Mouse (Mus musculus) C2C12 (cell line): ENCODE measurements around the gene 1700028P14Rik. TPM values are rescaled to one million over a fixed set of nuclear protein-coding genes. Genes with fewer than 3 reads are reported as not detected.
"Not testable (repeated sequence)": the region's sequence is repeated elsewhere in the genome, so short reads cannot be mapped to it uniquely, and the experiment has no call there.

Experiments used
- H3K27me3 ChIP-seq: one replicate; pipeline ENCODE4 v1.6.1; 2011; ENCODE audit not compliant: control insufficient read depth, insufficient read depth, insufficient read length
- H3K36me3 ChIP-seq: one replicate; pipeline ENCODE4 v1.6.1; 2011; ENCODE audit not compliant: control insufficient read depth, insufficient read depth
- H3K4me3 ChIP-seq: one replicate; pipeline ENCODE4 v1.5.1; 2011; ENCODE audit warnings: mild to moderate bottlenecking, control low read depth; ENCODE audit not compliant: poor library complexity, insufficient read depth, severe bottlenecking
- H3K79me2 ChIP-seq: one replicate; pipeline ENCODE4 v1.6.1; 2011; ENCODE audit not compliant: control insufficient read depth, insufficient read depth
- H3K79me3 ChIP-seq: one replicate; pipeline ENCODE4 v1.6.1; 2011; ENCODE audit warnings: low read depth, control low read depth
- H3ac ChIP-seq: one replicate; pipeline ENCODE3; 2011; ENCODE audit warnings: low read depth; ENCODE audit not compliant: control insufficient read depth, insufficient read length
- CEBPB ChIP-seq: IDR thresholded peaks from one replicate; pipeline ENCODE4 v1.6.1; 2011; ENCODE audit warnings: low read depth, mild to moderate bottlenecking, control low read depth, moderate library complexity
- CTCF ChIP-seq: IDR thresholded peaks from one replicate; pipeline ENCODE4 v1.5.1; 2011; ENCODE audit not compliant: control insufficient read depth, insufficient read depth, insufficient read length
- FOSL1 ChIP-seq: IDR thresholded peaks from one replicate; pipeline ENCODE4 v1.8.0; 2011; ENCODE audit warnings: mild to moderate bottlenecking, low read length; ENCODE audit not compliant: poor library complexity, insufficient read depth, severe bottlenecking
- MAX ChIP-seq: IDR thresholded peaks from one replicate; pipeline ENCODE4 v1.6.1; 2011; ENCODE audit warnings: mild to moderate bottlenecking, control low read depth
- MYOD1 ChIP-seq: IDR thresholded peaks from one replicate; pipeline ENCODE4 v1.6.1; 2011; ENCODE audit warnings: low read depth; ENCODE audit not compliant: control insufficient read depth, insufficient read length
- MYOG ChIP-seq: IDR thresholded peaks from one replicate; pipeline ENCODE4 v1.6.1; 2011; ENCODE audit not compliant: control insufficient read depth, insufficient read length; ENCODE audit errors: extremely low read depth
- USF1 ChIP-seq: IDR thresholded peaks from one replicate; pipeline ENCODE4 v1.6.1; 2011; ENCODE audit warnings: low read depth, mild to moderate bottlenecking, control low read depth, moderate library complexity
- polyA plus RNA-seq: library from polyadenylated mRNA; unstranded; fragments of >200 nt; fragmentation: generic; extraction: Trizol; gene quantifications from one replicate; pipeline ENCODE4 v1.2.1, GENCODE M21; 2012; ENCODE audit warnings: missing spikeins

1700028P14Rik gene
- polyA plus RNA-seq, 1 experiment = not detected

- peaks cover 33% of the 10 kb centered on the region for H3K79me3 ChIP-seq
Observed at GRCm38 (mm10) chr19:23687296-23688021, 34.8 kb upstream of the 1700028P14Rik start, which contains the start of gene Ptar1. Ptar1 (plus strand) TSS chr19:23687429.

GRCm38 (mm10) chr19:23686962-23687295, 34.3 kb upstream of the 1700028P14Rik start:
- TF ChIP-seq CTCF (no peak), MYOD1 (no peak), CEBPB (no peak), MYOG (no peak), FOSL1 (no peak)

More at GRCm38 (mm10) chr19:23687296-23688021, 34.8 kb upstream of the 1700028P14Rik start, which contains the start of gene Ptar1:
- peak within 1 kb of the TSS; percentile 91 for H3ac ChIP-seq
- no peaks in the 10 kb centered on the region for H3K27me3 ChIP-seq
- H3K79me2 ChIP-seq = peaks cover 52% of the 10 kb centered on the region
- TF ChIP-seq MYOD1 = no peak
- TF ChIP-seq MAX = peak; percentile 20
- peak within 1 kb of the TSS; percentile 69 for H3K4me3 ChIP-seq
- no peaks in the 10 kb centered on the region for H3K36me3 ChIP-seq

GRCm38 (mm10) chr19:23675656-23676055, 23.0 kb upstream of the 1700028P14Rik start:
- H3K4me3 ChIP-seq, H3ac ChIP-seq, H3K79me3 ChIP-seq, H3K27me3 ChIP-seq, H3K79me2 ChIP-seq, H3K36me3 ChIP-seq: not testable (repeated sequence)

More at GRCm38 (mm10) chr19:23686962-23687295, 34.3 kb upstream of the 1700028P14Rik start:
- Histone ChIP-seq H3K4me3 (peak overlapping the region; percentile 69), H3K79me3 (peaks cover 32% of the 10 kb centered on the region), H3K27me3 (no peaks in the 10 kb centered on the region), H3K36me3 (no peaks in the 10 kb centered on the region), H3ac (peak overlapping the region; percentile 91), H3K79me2 (peaks cover 47% of the 10 kb centered on the region)

GRCm38 (mm10) chr19:23673021-23673420, 20.4 kb upstream of the 1700028P14Rik start:
- H3ac ChIP-seq = no peak overlapping the region
- no peaks in the 10 kb centered on the region for H3K79me3 ChIP-seq
- H3K4me3 ChIP-seq = no peak overlapping the region
- no peaks in the 10 kb centered on the region for H3K36me3 ChIP-seq
- no peaks in the 10 kb centered on the region for H3K27me3 ChIP-seq
- no peaks in the 10 kb centered on the region for H3K79me2 ChIP-seq
- TF ChIP-seq MYOG (no peak), CTCF (no peak), CEBPB (no peak), FOSL1 (no peak)

- TF ChIP-seq CTCF (no peak), MAX (no peak), CEBPB (no peak), MYOD1 (no peak), MYOG (no peak), USF1 (no peak), FOSL1 (no peak)
- no peaks in the 10 kb centered on the region for H3K79me3 ChIP-seq
Observed at GRCm38 (mm10) chr19:23668142-23668655, 15.6 kb upstream of the 1700028P14Rik start.

GRCm38 (mm10) chr19:23664083-23664482, 11.5 kb upstream of the 1700028P14Rik start:
- H3K79me3 ChIP-seq = no peaks in the 10 kb centered on the region
- no peak for TF ChIP-seq CTCF
- no peak for TF ChIP-seq CEBPB
- no peak for TF ChIP-seq FOSL1
- no peak for TF ChIP-seq MAX
- no peak for TF ChIP-seq MYOG
- no peak for TF ChIP-seq USF1

More at GRCm38 (mm10) chr19:23668142-23668655, 15.6 kb upstream of the 1700028P14Rik start:
- Histone ChIP-seq H3K4me3 (no peak overlapping the region), H3K27me3 (no peaks in the 10 kb centered on the region), H3K36me3 (no peaks in the 10 kb centered on the region), H3ac (no peak overlapping the region), H3K79me2 (no peaks in the 10 kb centered on the region)

More at GRCm38 (mm10) chr19:23664083-23664482, 11.5 kb upstream of the 1700028P14Rik start:
- Histone ChIP-seq H3K79me2 (no peaks in the 10 kb centered on the region), H3K36me3 (no peaks in the 10 kb centered on the region), H3ac (no peak overlapping the region), H3K27me3 (no peaks in the 10 kb centered on the region), H3K4me3 (no peak overlapping the region)
